Mouse (Mus musculus) lung, adult 2 months (tissue): ENCODE data around the gene Rab29.

Experiments used
- CTCF ChIP-seq: fragments of 200-500 bp; IDR thresholded peaks from 2 replicates; pipeline ENCODE4 v1.5.1; 2011; ENCODE audit warnings: mild to moderate bottlenecking, low read length, control low read depth; ENCODE audit not compliant: insufficient read depth
- POLR2A ChIP-seq: fragments of 200-500 bp; IDR thresholded peaks from 2 replicates; pipeline ENCODE4 v1.6.1; 2011; ENCODE audit warnings: low read depth, mild to moderate bottlenecking, control low read depth, low read length, borderline replicate concordance; ENCODE audit errors: extremely low read depth

- TF ChIP-seq CTCF (no peak), POLR2A (no peak)
These were observed 42.4 kb upstream of the Rab29 start for GRCm38 (mm10) chr1:131824528-131825181.
